Mouse (Mus musculus) kidney, embryonic 16.5 days (tissue): ENCODE measurements around the gene Igsf21. TPM values are rescaled to one million over a fixed set of nuclear protein-coding genes. Genes with fewer than 3 reads are reported as not detected.

Experiments
- ATAC-seq: fragments of 200-750 bp; cut with Nextera tagmentation; 2 replicates; pipeline ENCODE4 v1.8.0; 2017; ENCODE audit warnings: moderate TSS enrichment; ENCODE audit not compliant: low FRiP score, low TSS enrichment
- H3K27ac ChIP-seq: fragments of 300-500 bp; sonication (generic); 2 replicates; pipeline ENCODE4 v1.5.1; 2014; ENCODE audit warnings: low read length
- H3K27me3 ChIP-seq: fragments of 300-500 bp; sonication (generic); 2 replicates; pipeline ENCODE4 v1.6.1; 2014; ENCODE audit warnings: low read length, control low read depth, mixed read lengths; ENCODE audit not compliant: insufficient read depth
- H3K36me3 ChIP-seq: fragments of 300-500 bp; sonication (generic); 2 replicates; pipeline ENCODE4 v1.6.1; 2014; ENCODE audit warnings: low read length, control low read depth, mixed read lengths; ENCODE audit not compliant: insufficient read depth
- H3K4me1 ChIP-seq: fragments of 300-500 bp; sonication (generic); 2 replicates; pipeline ENCODE4 v1.6.1; 2014; ENCODE audit warnings: low read length, control low read depth, mixed read lengths; ENCODE audit not compliant: insufficient read depth
- H3K4me2 ChIP-seq: fragments of 300-500 bp; sonication (generic); replicated peaks from 2 replicates; pipeline ENCODE4 v1.6.1; 2014; ENCODE audit warnings: low read depth, low read length
- H3K4me3 ChIP-seq: fragments of 300-500 bp; sonication (generic); 2 replicates; pipeline ENCODE4 v1.5.1; 2014; ENCODE audit warnings: mild to moderate bottlenecking, low read length
- H3K9ac ChIP-seq: fragments of 300-500 bp; sonication (generic); replicated peaks from 2 replicates; pipeline ENCODE4 v1.6.1; 2014; ENCODE audit warnings: low read length
- H3K9me3 ChIP-seq: fragments of 300-500 bp; sonication (generic); 2 replicates; pipeline ENCODE4 v1.6.1; 2016; ENCODE audit warnings: low read length, control low read depth
- WGBS: fragments of 180-500 bp; shearing (Covaris S2); extraction: QIAGEN DNeasy Blood & Tissue Kit; methylation state at CpG from one replicate; pipeline ENCODE4 v1.1.7; 2014; 5-methylcytosine and 5-hydroxymethylcytosine counted together
- polyA plus RNA-seq: library from polyadenylated mRNA; unstranded; fragments of >200 nt; fragmentation: Nextera tagmentation; extraction: Ambion mirVana; gene quantifications from 2 replicates; pipeline ENCODE4 v1.2.1, GENCODE M21; 2015

Gene Igsf21
- polyA plus RNA-seq, 1 experiment from 2014 or later, result 1.5 TPM

GRCm38 (mm10) chr4:140131625-140132321, 114.8 kb downstream of the Igsf21 start:
- H3K27ac ChIP-seq, result no peak overlapping the region
- WGBS, result 35% methylated on average over 9 of the region's 9 CpGs

GRCm38 (mm10) chr4:140131201-140131600, 115.4 kb downstream of the Igsf21 start:
- no peaks in the 10 kb centered on the region for H3K27me3 ChIP-seq
- WGBS, result 4% methylated on average over 5 of the region's 5 CpGs
- H3K27ac ChIP-seq, result no peak overlapping the region
- H3K4me3 ChIP-seq, result no peak overlapping the region
- H3K4me2 ChIP-seq, result no peak overlapping the region
- no peak overlapping the region for H3K9ac ChIP-seq
- peaks cover 7% of the 10 kb centered on the region; the same call in 1 of the 2 replicates for H3K4me1 ChIP-seq
- no peaks in the 10 kb centered on the region for H3K9me3 ChIP-seq
- ATAC-seq, result no peak
- H3K36me3 ChIP-seq, result no peaks in the 10 kb centered on the region

More at GRCm38 (mm10) chr4:140131625-140132321, 114.8 kb downstream of the Igsf21 start:
- H3K4me3 ChIP-seq, result no peak overlapping the region
- H3K36me3 ChIP-seq, result no peaks in the 10 kb centered on the region
- H3K4me2 ChIP-seq, result no peak overlapping the region
- no peaks in the 10 kb centered on the region for H3K9me3 ChIP-seq
- H3K9ac ChIP-seq, result no peak overlapping the region
- ATAC-seq, result no peak
- H3K4me1 ChIP-seq, result peaks cover 7% of the 10 kb centered on the region; the same call in 1 of the 2 replicates
- H3K27me3 ChIP-seq, result no peaks in the 10 kb centered on the region

- 62% methylated on average over 12 of the region's 12 CpGs for WGBS
- H3K36me3 ChIP-seq, result no peaks in the 10 kb centered on the region
- H3K4me3 ChIP-seq, result no peak overlapping the region
- no peak overlapping the region for H3K4me2 ChIP-seq
- H3K27ac ChIP-seq, result no peak overlapping the region
- H3K9ac ChIP-seq, result no peak overlapping the region
- ATAC-seq, result no peak
- H3K4me1 ChIP-seq, result peaks cover 7% of the 10 kb centered on the region; the same call in 1 of the 2 replicates
- no peaks in the 10 kb centered on the region for H3K27me3 ChIP-seq
- no peaks in the 10 kb centered on the region for H3K9me3 ChIP-seq
These were observed 116.9 kb downstream of the Igsf21 start for GRCm38 (mm10) chr4:140129553-140130275.

- no peak for ATAC-seq
- H3K4me3 ChIP-seq, result no peak overlapping the region
- 74% methylated on average over 11 of the region's 11 CpGs for WGBS
These were observed 118.5 kb downstream of the Igsf21 start for GRCm38 (mm10) chr4:140128116-140128515.

GRCm38 (mm10) chr4:140125806-140126205, 120.8 kb downstream of the Igsf21 start:
- Histone ChIP-seq H3K36me3 (no peaks in the 10 kb centered on the region), H3K9ac (no peak overlapping the region), H3K4me3 (no peak overlapping the region), H3K27me3 (no peaks in the 10 kb centered on the region), H3K9me3 (no peaks in the 10 kb centered on the region), H3K4me2 (no peak overlapping the region), H3K27ac (no peak overlapping the region), H3K4me1 (peaks cover under 1% of the 10 kb centered on the region; the same call in 1 of the 2 replicates)
- 81% methylated on average over 7 of the region's 7 CpGs for WGBS
- ATAC-seq, result no peak

More at GRCm38 (mm10) chr4:140128116-140128515, 118.5 kb downstream of the Igsf21 start:
- peaks cover 7% of the 10 kb centered on the region; the same call in 1 of the 2 replicates for H3K4me1 ChIP-seq
- H3K27ac ChIP-seq, result no peak overlapping the region
- no peaks in the 10 kb centered on the region for H3K27me3 ChIP-seq
- H3K9me3 ChIP-seq, result no peaks in the 10 kb centered on the region
- no peaks in the 10 kb centered on the region for H3K36me3 ChIP-seq
- H3K9ac ChIP-seq, result no peak overlapping the region
- no peak overlapping the region for H3K4me2 ChIP-seq

- H3K27ac ChIP-seq, result no peak overlapping the region
- 75% methylated on average over 5 of the region's 5 CpGs for WGBS
- no peak for ATAC-seq
These were observed 124.0 kb downstream of the Igsf21 start for GRCm38 (mm10) chr4:140122534-140122933.

GRCm38 (mm10) chr4:140117275-140117691, 129.3 kb downstream of the Igsf21 start:
- H3K36me3 ChIP-seq, result no peaks in the 10 kb centered on the region
- 82% methylated on average over 7 of the region's 7 CpGs for WGBS

More at GRCm38 (mm10) chr4:140122534-140122933, 124.0 kb downstream of the Igsf21 start:
- Histone ChIP-seq H3K27me3 (no peaks in the 10 kb centered on the region), H3K9ac (no peak overlapping the region), H3K36me3 (no peaks in the 10 kb centered on the region), H3K4me1 (no peaks in the 10 kb centered on the region), H3K4me2 (no peak overlapping the region), H3K9me3 (no peaks in the 10 kb centered on the region), H3K4me3 (no peak overlapping the region)

GRCm38 (mm10) chr4:140115756-140116155, 130.8 kb downstream of the Igsf21 start:
- H3K4me1 ChIP-seq, result no peaks in the 10 kb centered on the region
- H3K9ac ChIP-seq, result no peak overlapping the region
- no peak overlapping the region for H3K4me2 ChIP-seq
- peaks cover 7% of the 10 kb centered on the region; the same call in 1 of the 2 replicates for H3K27me3 ChIP-seq
- H3K4me3 ChIP-seq, result no peak overlapping the region
- H3K36me3 ChIP-seq, result no peaks in the 10 kb centered on the region
- 47% methylated on average over 9 of the region's 9 CpGs for WGBS
- peaks cover 4% of the 10 kb centered on the region; the same call in 1 of the 2 replicates for H3K9me3 ChIP-seq
- ATAC-seq, result no peak
- no peak overlapping the region for H3K27ac ChIP-seq

More at GRCm38 (mm10) chr4:140117275-140117691, 129.3 kb downstream of the Igsf21 start:
- Histone ChIP-seq H3K9me3 (no peaks in the 10 kb centered on the region), H3K4me1 (no peaks in the 10 kb centered on the region), H3K27me3 (no peaks in the 10 kb centered on the region), H3K9ac (no peak overlapping the region), H3K4me2 (no peak overlapping the region), H3K27ac (no peak overlapping the region), H3K4me3 (no peak overlapping the region)
- ATAC-seq, result no peak

GRCm38 (mm10) chr4:140115053-140115452, 131.5 kb downstream of the Igsf21 start:
- no peak for ATAC-seq
- Histone ChIP-seq H3K36me3 (no peaks in the 10 kb centered on the region), H3K9ac (no peak overlapping the region), H3K9me3 (peaks cover 4% of the 10 kb centered on the region; the same call in 1 of the 2 replicates), H3K27me3 (peaks cover 12% of the 10 kb centered on the region), H3K4me1 (no peaks in the 10 kb centered on the region), H3K27ac (no peak overlapping the region), H3K4me3 (no peak overlapping the region), H3K4me2 (no peak overlapping the region)
- 96% methylated on average over 6 of the region's 6 CpGs for WGBS
